In genomic region chr7:29316137-29316734, GRCm38 (mm10) we compare ENCODE assay signal across 8 mouse cellular contexts. TPM values are rescaled to one million over a fixed set of nuclear protein-coding genes. Genes with fewer than 3 reads are reported as not detected.
DNase-seq lines count a peak whose midpoint lies in the region; ATAC-seq and TF ChIP-seq lines count a peak whose summit lies in the region.
"Had no signal": no experiment of that assay in that cellular context is flagged by ENCODE, and none has a peak within 500 bp of the region (broad histone marks: within the 10 kb centered on the region; RNA-seq: fewer than 3 reads in every experiment).

No protein-coding gene starts in this region.

- no peaks in the 10 kb centered on the region for H3K27me3 ChIP-seq in forebrain, embryonic 15.5 days
- H3K27me3 ChIP-seq in limb, embryonic 11.5 days (ENCODE audit: control insufficient read depth, insufficient read depth, low read length): no peaks in the 10 kb centered on the region
- H3K27me3 ChIP-seq in stomach, embryonic 15.5 days (replicated peaks): no peaks in the 10 kb centered on the region

- no peak for TF ChIP-seq POLR2A in lung, adult 2 months (IDR thresholded peaks at IDR 0.05; ENCODE audit: borderline replicate concordance, extremely low read depth, low read depth, low read length)

- no peak for TF ChIP-seq CTCF in lung, adult 2 months (IDR thresholded peaks at IDR 0.05; ENCODE audit: insufficient read depth, low read length)

- H3K27ac ChIP-seq in forebrain, embryonic 15.5 days (replicated peaks): peak overlapping the region; percentile 98
- H3K27ac ChIP-seq in limb, embryonic 11.5 days (replicated peaks; ENCODE audit: low read depth, low read length): peak overlapping the region; percentile 90
- H3K27ac ChIP-seq in stomach, embryonic 15.5 days: peak overlapping the region; percentile 82

- peaks cover 32% of the 10 kb centered on the region for H3K36me3 ChIP-seq in forebrain, embryonic 15.5 days
- H3K36me3 ChIP-seq in limb, embryonic 11.5 days (ENCODE audit: control insufficient read depth, insufficient read depth, low read length): no peaks in the 10 kb centered on the region; the same call in none of the 2 replicates
- H3K36me3 ChIP-seq in stomach, embryonic 15.5 days: no peaks in the 10 kb centered on the region

- H3K9ac ChIP-seq in forebrain, embryonic 15.5 days (replicated peaks): peak overlapping the region; percentile 33
- peak overlapping the region; percentile 17; the same call in 1 of the 2 replicates for H3K9ac ChIP-seq in limb, embryonic 11.5 days (ENCODE audit: low read length)
- no peak overlapping the region for H3K9ac ChIP-seq in stomach, embryonic 15.5 days

- peak overlapping the region; percentile 33 for H3K4me2 ChIP-seq in forebrain, embryonic 15.5 days (replicated peaks)
- H3K4me2 ChIP-seq in limb, embryonic 11.5 days (ENCODE audit: low read depth, severe bottlenecking): no peak overlapping the region
- H3K4me2 ChIP-seq in stomach, embryonic 15.5 days: 0 out of 2 replicates have a peak overlapping the region, but pooled peaks have one; percentile 5

- DNase-seq in lung, postnatal 10 days: peak; percentile 31
- no peak for DNase-seq in lung, adult 2 months
- DNase-seq in limb, embryonic 11.5 days (ENCODE audit: low spot score): no peak
- no peak for DNase-seq in MN1 (ENCODE audit: low spot score)

- 58% methylated on average over 17 of the region's 17 CpGs for WGBS in lung, adult 2 months
- WGBS in forebrain, embryonic 15.5 days: 53% methylated on average over 17 of the region's 17 CpGs
- 68% methylated on average over 17 of the region's 17 CpGs for WGBS in limb, embryonic 11.5 days
- 58% methylated on average over 17 of the region's 17 CpGs for WGBS in stomach, embryonic 15.5 days

- no peaks in the 10 kb centered on the region for H3K9me3 ChIP-seq in forebrain, embryonic 15.5 days
- no peaks in the 10 kb centered on the region for H3K9me3 ChIP-seq in limb, embryonic 11.5 days (ENCODE audit: control insufficient read depth, low read length)
- no peaks in the 10 kb centered on the region for H3K9me3 ChIP-seq in stomach, embryonic 15.5 days

- no peak for ATAC-seq in forebrain, embryonic 15.5 days (replicated peaks)
- ATAC-seq in limb, embryonic 11.5 days (ENCODE audit: insufficient number of reproducible peaks, low FRiP score, low TSS enrichment, low read depth): no peak
- ATAC-seq in stomach, embryonic 15.5 days (ENCODE audit: insufficient read depth, low FRiP score, low read depth): no peak
- no peak for ATAC-seq in monocyte, adult 5-6 weeks (replicated peaks; ENCODE audit: insufficient number of reproducible peaks, low FRiP score, low TSS enrichment, poor library complexity, severe bottlenecking)

- H3K4me1 ChIP-seq in lung, adult 2 months (ENCODE audit: control insufficient read depth, insufficient read depth, low read length): peaks cover 2% of the 10 kb centered on the region; the same call in 1 of the 2 replicates
- peaks cover 88% of the 10 kb centered on the region for H3K4me1 ChIP-seq in forebrain, embryonic 15.5 days
- H3K4me1 ChIP-seq in limb, embryonic 11.5 days (ENCODE audit: control insufficient read depth, insufficient read depth, low read length): peaks cover 76% of the 10 kb centered on the region
- peaks cover 50% of the 10 kb centered on the region for H3K4me1 ChIP-seq in stomach, embryonic 15.5 days

- H3K4me3 ChIP-seq in lung, adult 2 months (replicated peaks; ENCODE audit: extremely low read depth, low read depth, low read length): no peak overlapping the region
- H3K4me3 ChIP-seq in forebrain, embryonic 15.5 days: no peak overlapping the region
- H3K4me3 ChIP-seq in limb, embryonic 11.5 days (ENCODE audit: low read depth, low read length): no peak overlapping the region
- no peak overlapping the region for H3K4me3 ChIP-seq in stomach, embryonic 15.5 days (replicated peaks)

RNA-seq across cellular contexts. Expression of gene Dpf1, which starts 12.5 kb away (rescaled TPM):
- polyA plus RNA-seq in lung, adult 2 months (2012; rRNA removed): 1.7 and 4.0 TPM in 2 replicates
- polyA plus RNA-seq in forebrain, embryonic 15.5 days (2015; fragmentation: Nextera tagmentation; extraction: Ambion mirVana): 240 and 243 TPM in 2 replicates
- polyA plus RNA-seq in limb, embryonic 11.5 days (2014; fragmentation: Nextera tagmentation; extraction: Ambion mirVana): 30.0 and 35.2 TPM in 2 replicates
- polyA plus RNA-seq in stomach, embryonic 15.5 days (2015; fragmentation: Nextera tagmentation; extraction: Ambion mirVana): 7.6 and 8.2 TPM in 2 replicates
- not detected in 3 replicates for total RNA-seq in monocyte, adult 5-6 weeks (2017)

RNA-seq across cellular contexts. Expression of gene Ppp1r14a, which starts 27.1 kb away (rescaled TPM):
- polyA plus RNA-seq in lung, adult 2 months (2012; rRNA removed): 242 and 329 TPM in 2 replicates
- 6.5 and 8.7 TPM in 2 replicates for polyA plus RNA-seq in forebrain, embryonic 15.5 days (2015; fragmentation: Nextera tagmentation; extraction: Ambion mirVana)
- 3.5 and 3.8 TPM in 2 replicates for polyA plus RNA-seq in limb, embryonic 11.5 days (2014; fragmentation: Nextera tagmentation; extraction: Ambion mirVana)
- polyA plus RNA-seq in stomach, embryonic 15.5 days (2015; fragmentation: Nextera tagmentation; extraction: Ambion mirVana): 42.7 and 56.7 TPM in 2 replicates
- total RNA-seq in monocyte, adult 5-6 weeks (2017): not detected in 3 replicates
- total RNA-seq: common myeloid progenitor, adult 5-6 weeks had no signal

RNA-seq across cellular contexts. Expression of gene Spint2, which starts 34.5 kb away (rescaled TPM):
- 317 and 391 TPM in 2 replicates for polyA plus RNA-seq in lung, adult 2 months (2012; rRNA removed)
- 43.8 and 48.8 TPM in 2 replicates for polyA plus RNA-seq in forebrain, embryonic 15.5 days (2015; fragmentation: Nextera tagmentation; extraction: Ambion mirVana)
- 75.1 and 80.7 TPM in 2 replicates for polyA plus RNA-seq in limb, embryonic 11.5 days (2014; fragmentation: Nextera tagmentation; extraction: Ambion mirVana)
- polyA plus RNA-seq in stomach, embryonic 15.5 days (2015; fragmentation: Nextera tagmentation; extraction: Ambion mirVana): 525 and 574 TPM in 2 replicates
- 2.6 to 4.4 TPM (median 4.2 TPM) in 3 replicates for total RNA-seq in monocyte, adult 5-6 weeks (2017)
